Mouse (Mus musculus) heart, postnatal 0 days (tissue): ENCODE data around the gene Per1.

Source experiments
- CTCF ChIP-seq: IDR thresholded peaks from 2 replicates; pipeline ENCODE4 v1.5.1; 2016; ENCODE audit warnings: antibody characterized with exemption, control low read depth, low read depth
- EP300 ChIP-seq: IDR thresholded peaks from 2 replicates; pipeline ENCODE4 v1.6.1; 2016; ENCODE audit warnings: antibody characterized with exemption, low read depth

DNA sequence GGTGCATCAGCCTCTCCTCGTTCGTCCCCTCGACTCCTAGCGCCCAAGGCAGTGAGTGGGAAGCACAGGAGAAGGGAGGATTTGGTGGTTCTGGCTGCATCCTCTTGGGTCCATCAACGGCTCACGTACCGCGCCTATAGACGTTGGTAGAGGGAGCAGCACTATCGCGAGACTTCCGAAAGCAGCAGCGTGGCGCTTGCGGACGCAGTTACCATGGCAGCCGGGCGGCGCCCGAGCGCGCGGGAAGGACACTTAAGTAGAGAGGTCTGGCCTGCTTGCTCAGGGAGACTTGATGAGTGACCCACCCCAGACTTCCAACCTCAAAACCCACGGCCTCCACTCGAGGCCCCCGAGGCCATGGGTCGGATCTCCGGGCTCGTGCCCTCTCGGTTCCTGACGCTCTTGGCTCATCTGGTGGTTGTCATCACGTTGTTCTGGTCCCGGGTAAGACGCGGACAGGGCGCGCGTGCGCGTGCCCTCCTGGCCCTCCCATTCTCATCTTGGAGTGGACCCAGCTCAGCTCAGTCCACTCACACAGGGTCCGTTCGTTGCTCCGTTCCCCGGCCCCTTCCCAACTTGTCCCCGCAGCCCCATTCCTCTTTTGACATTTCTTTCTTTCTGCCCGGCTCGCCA lies 24.3 kb upstream of the Per1 start, which contains the start of gene Tmem107:
- TF ChIP-seq CTCF (no peak), EP300 (peak; percentile 89)
